Mouse (Mus musculus): ENCODE results near the gene G530012D18Rik. TPM values are rescaled to one million over a fixed set of nuclear protein-coding genes. Genes with fewer than 3 reads are reported as not detected.
A peak's percentile ranks its signal among the peaks of the same experiment; 100 is the strongest.
"Not testable (repeated sequence)": the region's sequence is repeated elsewhere in the genome, so short reads cannot be mapped to it uniquely, and the experiment has no call there.

G530012D18Rik gene
- polyA plus RNA-seq, 1 experiment from 2014 or later: not detected

DNA sequence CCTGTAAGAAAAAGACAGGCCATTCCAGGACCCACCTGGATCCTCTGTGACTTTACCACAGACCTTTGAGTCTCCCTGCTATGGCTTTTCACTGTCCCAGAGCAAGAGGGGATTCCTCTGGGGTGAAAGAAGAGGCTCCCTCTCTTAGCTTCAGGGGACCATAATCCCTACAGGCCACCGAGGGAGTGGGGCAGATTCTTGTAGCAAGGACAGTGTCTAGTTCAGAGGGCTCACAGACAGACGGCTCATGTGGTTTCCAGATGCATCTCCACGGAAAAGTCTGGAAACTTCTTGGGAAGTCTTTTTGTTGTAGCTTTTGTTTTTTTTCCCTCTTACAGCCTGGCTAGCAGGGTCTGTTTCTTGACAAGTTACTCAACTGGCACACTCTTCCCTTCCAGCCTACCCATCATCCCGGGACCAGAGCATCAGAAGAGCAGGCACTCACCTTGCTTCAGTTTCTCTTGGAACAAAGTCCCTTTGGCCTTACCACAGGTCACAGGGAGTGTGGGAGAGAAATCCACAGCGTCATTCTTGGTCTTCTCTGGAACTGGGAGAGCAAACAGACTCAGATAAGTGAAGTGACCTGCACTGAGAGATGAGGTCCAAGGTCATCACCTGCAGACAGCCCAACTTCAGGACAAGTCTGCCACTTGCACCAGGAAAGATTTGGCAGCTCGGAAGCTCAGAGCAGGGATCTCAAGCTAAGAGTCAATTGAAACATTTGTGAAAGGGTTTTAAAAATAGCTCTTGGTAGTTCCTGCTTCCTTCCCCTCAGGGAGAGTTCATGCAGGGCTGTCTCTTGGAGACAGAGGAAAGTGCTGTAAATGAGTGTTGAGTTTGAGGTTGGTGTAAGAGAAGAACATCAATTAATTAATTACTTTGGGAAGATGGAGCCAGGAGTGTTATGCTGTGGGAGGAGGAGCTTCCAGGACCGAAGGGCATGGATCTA is 4.0 kb downstream of the G530012D18Rik start:
- not testable (repeated sequence) for H3K27me3 ChIP-seq (replicated peaks; ENCODE audit: control insufficient read depth, insufficient read depth, low read length); H3K36me3 ChIP-seq (ENCODE audit: control insufficient read depth, insufficient read depth, low read length); H3K27ac ChIP-seq (ENCODE audit: low read depth, low read length); DNase-seq (ENCODE audit: low spot score); ATAC-seq; H3K9ac ChIP-seq (ENCODE audit: low read length); H3K4me1 ChIP-seq (ENCODE audit: control insufficient read depth, insufficient read depth, low read length); H3K4me3 ChIP-seq (ENCODE audit: low read depth, low read length); H3K4me2 ChIP-seq (ENCODE audit: low read length); H3K9me3 ChIP-seq (replicated peaks; ENCODE audit: control insufficient read depth, low read length)
- 72% methylated on average over 6 of the region's 7 CpGs for whole genome bisulfite sequencing

DNA sequence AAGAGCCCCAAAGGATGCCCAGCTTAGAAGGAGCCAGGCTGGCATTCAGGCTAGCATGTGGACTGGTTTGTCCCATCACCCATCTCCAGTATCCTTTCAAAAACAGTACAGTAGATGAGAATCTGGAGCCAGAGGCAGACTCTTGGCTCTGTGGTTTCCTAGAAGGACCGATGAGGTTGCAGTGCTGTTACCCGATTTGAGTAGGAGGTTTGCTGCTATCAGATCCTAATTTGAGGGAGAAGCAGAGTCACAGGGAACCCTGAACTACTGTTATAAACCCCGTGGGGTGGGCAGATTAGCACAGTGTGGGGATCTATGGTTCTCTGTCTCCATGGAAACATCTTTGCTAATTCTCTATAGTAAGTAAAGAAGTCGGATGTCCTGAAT is 4.7 kb downstream of the G530012D18Rik start:
- not testable (repeated sequence) for H3K36me3 ChIP-seq (ENCODE audit: control insufficient read depth, insufficient read depth, low read length); H3K27me3 ChIP-seq (replicated peaks; ENCODE audit: control insufficient read depth, insufficient read depth, low read length)

DNA sequence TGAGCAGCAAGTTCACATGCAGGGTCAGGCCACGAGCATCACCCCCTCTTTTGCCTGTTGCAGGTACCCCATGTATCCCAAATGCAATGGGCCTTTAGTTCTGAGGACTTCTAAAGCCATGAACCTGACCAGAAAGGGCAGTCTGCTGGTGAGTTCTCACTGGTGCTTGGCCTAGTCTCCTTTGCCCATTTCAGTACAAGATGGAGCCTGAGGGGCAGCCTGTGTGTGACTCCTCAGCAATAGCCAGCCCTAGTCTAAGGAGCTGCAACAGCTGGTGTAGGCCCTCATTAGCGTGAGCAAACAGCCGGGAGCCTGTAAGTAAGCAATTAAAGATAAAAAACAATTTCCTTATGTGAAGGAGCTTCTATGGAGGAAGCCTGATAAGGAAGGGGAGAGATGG is 5.1 kb downstream of the G530012D18Rik start:
- H3K4me2 ChIP-seq (ENCODE audit: low read length); H3K27ac ChIP-seq (ENCODE audit: low read depth, low read length); H3K27me3 ChIP-seq (replicated peaks; ENCODE audit: control insufficient read depth, insufficient read depth, low read length); H3K4me1 ChIP-seq (ENCODE audit: control insufficient read depth, insufficient read depth, low read length); H3K9me3 ChIP-seq (replicated peaks; ENCODE audit: control insufficient read depth, low read length); H3K36me3 ChIP-seq (ENCODE audit: control insufficient read depth, insufficient read depth, low read length); H3K9ac ChIP-seq (ENCODE audit: low read length); ATAC-seq; DNase-seq (ENCODE audit: low spot score); H3K4me3 ChIP-seq (ENCODE audit: low read depth, low read length): not testable (repeated sequence)
- 59% methylated on average over 3 of the region's 3 CpGs for WGBS

More for the DNA sequence above, 4.7 kb downstream of the G530012D18Rik start:
- not testable (repeated sequence) for H3K4me1 ChIP-seq (ENCODE audit: control insufficient read depth, insufficient read depth, low read length); DNase-seq (ENCODE audit: low spot score); H3K9ac ChIP-seq (ENCODE audit: low read length); H3K4me3 ChIP-seq (ENCODE audit: low read depth, low read length); H3K4me2 ChIP-seq (ENCODE audit: low read length); H3K9me3 ChIP-seq (replicated peaks; ENCODE audit: control insufficient read depth, low read length); H3K27ac ChIP-seq (ENCODE audit: low read depth, low read length)
- 84% methylated on average over 2 of the region's 4 CpGs for WGBS
- peak; percentile 26; the same call in 1 of the 2 replicates for ATAC-seq

DNA sequence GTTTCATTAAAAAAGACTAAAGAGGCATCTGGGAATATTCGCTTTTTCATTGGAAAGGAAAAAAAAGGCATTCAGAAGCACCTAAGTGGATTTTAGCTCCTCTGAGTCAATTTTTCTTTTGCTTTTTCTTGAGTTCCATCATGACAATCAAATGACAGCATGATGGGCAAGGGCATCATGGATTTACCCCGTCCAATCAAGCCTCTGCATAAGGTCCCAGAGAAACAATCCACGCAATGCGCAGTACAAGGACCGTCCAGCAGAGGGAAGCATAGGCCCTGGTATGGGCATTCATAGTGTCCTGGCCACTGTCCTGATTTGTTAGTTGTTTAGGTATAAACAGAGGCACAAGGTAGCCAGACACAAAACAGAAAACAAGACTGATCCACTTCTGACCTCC is 6.0 kb downstream of the G530012D18Rik start:
- WGBS: 32% methylated on average over 5 of the region's 5 CpGs
- not testable (repeated sequence) for DNase-seq (ENCODE audit: low spot score); H3K4me1 ChIP-seq (ENCODE audit: control insufficient read depth, insufficient read depth, low read length); H3K9me3 ChIP-seq (replicated peaks; ENCODE audit: control insufficient read depth, low read length); H3K27me3 ChIP-seq (replicated peaks; ENCODE audit: control insufficient read depth, insufficient read depth, low read length); H3K4me2 ChIP-seq (ENCODE audit: low read length); H3K27ac ChIP-seq (ENCODE audit: low read depth, low read length); ATAC-seq; H3K36me3 ChIP-seq (ENCODE audit: control insufficient read depth, insufficient read depth, low read length); H3K9ac ChIP-seq (ENCODE audit: low read length); H3K4me3 ChIP-seq (ENCODE audit: low read depth, low read length)

DNA sequence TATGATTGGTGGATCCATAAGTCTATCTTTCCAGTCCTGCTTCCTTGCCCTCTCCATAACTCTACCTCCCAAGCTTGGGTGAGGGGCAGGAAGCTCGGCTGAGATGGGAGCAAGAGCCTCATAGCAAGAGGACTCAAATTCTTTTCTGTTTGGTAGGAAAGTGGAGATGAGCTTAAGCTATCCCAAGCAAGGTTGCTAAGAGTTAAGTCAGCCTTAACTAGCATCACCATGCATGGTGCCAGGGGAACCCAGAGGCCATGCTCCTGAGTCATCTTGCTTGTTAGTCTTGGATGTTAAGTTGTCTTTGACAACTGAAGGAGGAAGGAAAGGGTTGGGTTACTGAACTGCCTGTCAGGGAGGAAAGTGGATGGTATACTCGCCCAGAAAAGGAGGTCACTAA is 13.2 kb downstream of the G530012D18Rik start:
- not testable (repeated sequence) for H3K4me3 ChIP-seq (ENCODE audit: low read depth, low read length); H3K9ac ChIP-seq (ENCODE audit: low read length); H3K27ac ChIP-seq (ENCODE audit: low read depth, low read length); H3K9me3 ChIP-seq (replicated peaks; ENCODE audit: control insufficient read depth, low read length); H3K4me1 ChIP-seq (ENCODE audit: control insufficient read depth, insufficient read depth, low read length); H3K36me3 ChIP-seq (ENCODE audit: control insufficient read depth, insufficient read depth, low read length); DNase-seq (ENCODE audit: low spot score); H3K4me2 ChIP-seq (ENCODE audit: low read length); H3K27me3 ChIP-seq (replicated peaks; ENCODE audit: control insufficient read depth, insufficient read depth, low read length); ATAC-seq
- WGBS: 84% methylated on average over 1 of the region's 2 CpGs

DNA sequence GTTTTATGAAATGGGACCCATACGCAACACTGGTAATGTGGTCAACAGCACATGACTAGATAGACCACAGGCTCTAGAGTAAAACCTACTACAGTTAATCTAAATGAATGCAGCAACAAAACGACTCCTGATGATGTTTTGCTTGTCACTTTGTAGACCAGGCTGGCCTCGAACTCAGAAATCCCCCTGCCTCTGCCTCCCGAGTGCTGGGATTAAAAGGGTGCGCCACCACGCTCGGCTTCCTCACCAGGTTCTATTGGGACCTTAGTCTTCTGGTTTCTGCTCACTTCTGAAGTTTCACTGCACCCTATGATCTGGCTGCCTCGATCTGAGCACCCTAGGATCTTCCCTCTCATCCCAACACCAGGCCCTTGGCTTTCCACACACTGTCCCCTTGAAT is 17.1 kb downstream of the G530012D18Rik start:
- H3K4me3 ChIP-seq (ENCODE audit: low read depth, low read length); H3K4me1 ChIP-seq (ENCODE audit: control insufficient read depth, insufficient read depth, low read length); H3K27me3 ChIP-seq (replicated peaks; ENCODE audit: control insufficient read depth, insufficient read depth, low read length); H3K27ac ChIP-seq (ENCODE audit: low read depth, low read length); DNase-seq (ENCODE audit: low spot score); H3K36me3 ChIP-seq (ENCODE audit: control insufficient read depth, insufficient read depth, low read length); ATAC-seq; H3K9me3 ChIP-seq (replicated peaks; ENCODE audit: control insufficient read depth, low read length); H3K4me2 ChIP-seq (ENCODE audit: low read length); H3K9ac ChIP-seq (ENCODE audit: low read length): not testable (repeated sequence)
- 81% methylated on average over 8 of the region's 8 CpGs for WGBS

DNA sequence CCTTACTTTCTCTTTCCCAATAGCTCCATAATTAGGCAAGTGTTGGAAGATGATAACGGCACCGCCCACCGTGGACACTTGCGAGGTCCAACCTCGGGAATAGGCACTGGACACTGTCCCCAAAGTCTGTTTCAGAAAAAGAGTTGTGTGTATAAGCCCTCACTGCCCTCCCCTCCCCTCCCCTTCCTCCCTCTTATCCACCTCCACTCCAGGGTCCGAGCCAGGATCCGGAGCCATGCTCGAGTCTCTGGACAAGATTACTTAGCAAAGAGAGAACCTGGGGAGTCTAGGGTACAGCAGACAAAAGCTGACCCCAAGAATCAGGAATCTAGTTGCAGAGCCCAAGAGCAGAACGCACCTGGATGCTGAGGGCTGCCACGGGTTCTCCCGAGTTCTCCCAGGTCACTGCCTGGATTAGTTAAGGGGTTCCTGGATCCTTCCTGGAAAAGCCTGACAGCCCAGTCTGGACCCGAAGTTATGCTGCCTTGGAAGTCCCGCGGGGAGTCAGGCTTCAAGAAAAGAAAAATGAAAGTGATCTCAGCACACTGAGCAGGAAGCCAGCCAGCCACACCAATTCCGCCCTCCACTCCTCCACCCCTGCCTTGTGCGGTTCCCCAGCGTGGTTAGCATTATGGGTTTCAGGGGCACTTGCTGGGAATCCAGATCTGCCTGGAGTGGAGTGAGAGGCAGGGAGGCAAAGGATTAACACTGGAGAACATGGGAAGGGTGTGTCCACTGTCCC is 23.0 kb downstream of the G530012D18Rik start, which contains the start of gene Sp110:
TSS of gene Sp110 (minus strand) at position 547 of the 742 bp plus-strand sequence.
- H3K36me3 ChIP-seq (ENCODE audit: control insufficient read depth, insufficient read depth, low read length): not testable (repeated sequence)

DNA sequence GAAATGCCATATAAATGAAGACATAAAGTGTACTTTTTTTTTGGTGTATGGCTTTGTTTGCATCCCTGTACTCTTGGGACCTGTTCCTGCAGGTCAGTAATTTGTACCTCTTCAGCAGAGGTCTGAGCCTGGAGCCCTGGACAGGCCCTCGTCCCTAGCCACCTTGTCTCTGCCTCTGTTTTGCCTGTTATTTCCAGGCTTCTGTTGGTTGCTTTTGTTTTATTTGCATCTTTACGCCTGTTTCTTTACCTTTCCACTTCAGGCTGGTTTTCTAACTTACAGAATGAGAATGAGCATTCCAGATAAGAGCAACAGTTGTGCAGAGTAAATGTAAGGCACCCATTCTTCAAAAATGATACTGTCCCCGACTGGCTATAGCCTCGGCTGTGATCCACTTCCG is 24.6 kb downstream of the G530012D18Rik start, which contains the start of gene Sp140:
TSS of gene Sp140 (plus strand) at position 301 of the 400 bp plus-strand sequence.
- WGBS: no CpG with 5 or more reads among the region's 5 CpGs
- H3K9me3 ChIP-seq (replicated peaks; ENCODE audit: control insufficient read depth, low read length); H3K4me3 ChIP-seq (ENCODE audit: low read depth, low read length); H3K4me1 ChIP-seq (ENCODE audit: control insufficient read depth, insufficient read depth, low read length); ATAC-seq; DNase-seq (ENCODE audit: low spot score); H3K27ac ChIP-seq (ENCODE audit: low read depth, low read length); H3K36me3 ChIP-seq (ENCODE audit: control insufficient read depth, insufficient read depth, low read length); H3K9ac ChIP-seq (ENCODE audit: low read length); H3K4me2 ChIP-seq (ENCODE audit: low read length); H3K27me3 ChIP-seq (replicated peaks; ENCODE audit: control insufficient read depth, insufficient read depth, low read length): not testable (repeated sequence)

More for the DNA sequence above, 23.0 kb downstream of the G530012D18Rik start, which contains the start of gene Sp110:
- not testable (repeated sequence) for DNase-seq (ENCODE audit: low spot score); H3K4me2 ChIP-seq (ENCODE audit: low read length); H3K9ac ChIP-seq (ENCODE audit: low read length); H3K4me3 ChIP-seq (ENCODE audit: low read depth, low read length); H3K4me1 ChIP-seq (ENCODE audit: control insufficient read depth, insufficient read depth, low read length); H3K27ac ChIP-seq (ENCODE audit: low read depth, low read length); H3K9me3 ChIP-seq (replicated peaks; ENCODE audit: control insufficient read depth, low read length); ATAC-seq; H3K27me3 ChIP-seq (replicated peaks; ENCODE audit: control insufficient read depth, insufficient read depth, low read length)
- WGBS: 72% methylated on average over 13 of the region's 17 CpGs
